In the genomic region with DNA sequence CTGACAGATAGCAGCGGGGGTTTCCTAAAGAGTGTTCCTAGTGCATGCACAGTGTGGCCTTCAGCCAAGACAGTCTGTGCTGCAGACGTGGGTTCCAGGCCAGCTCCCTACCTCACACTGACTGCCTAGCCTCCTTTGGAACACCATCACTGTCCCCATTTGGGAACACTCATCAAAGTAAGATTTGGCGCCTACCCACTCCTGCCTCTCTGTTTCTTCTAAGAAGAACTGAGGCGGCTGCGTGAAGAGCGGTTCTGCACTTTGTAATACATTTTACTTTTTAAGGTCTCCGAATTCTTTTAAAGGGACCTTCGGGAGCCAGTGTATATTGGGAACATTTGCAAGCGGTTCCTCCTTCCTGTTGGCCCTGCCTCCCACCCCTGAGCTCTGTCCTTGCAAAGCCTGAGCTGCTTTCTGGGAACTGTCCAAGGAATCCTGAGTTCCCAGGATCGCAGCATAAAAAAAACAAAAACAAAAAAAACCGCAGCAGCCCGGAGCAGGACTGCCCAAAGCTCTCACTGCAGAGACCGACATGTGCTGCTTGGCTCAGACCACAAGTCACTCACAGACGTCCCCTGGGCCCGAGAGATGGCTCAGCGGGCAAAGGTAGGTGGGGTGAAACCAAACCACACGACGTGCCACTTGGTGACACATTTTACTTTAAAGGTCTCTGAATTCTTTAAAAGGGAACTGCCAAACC, we compare ENCODE assay signal across 8 mouse cellular contexts. TPM values are rescaled to one million over a fixed set of nuclear protein-coding genes. Genes with fewer than 3 reads are reported as not detected.
DNase-seq lines count a peak whose midpoint lies in the region; ATAC-seq and TF ChIP-seq lines count a peak whose summit lies in the region.

No protein-coding gene starts in this region.

- ATAC-seq in neural tube, embryonic 13.5 days (ENCODE audit: low read depth): no peak
- ATAC-seq in kidney, postnatal 0 days (replicated peaks; ENCODE audit: low FRiP score, low read depth): no peak
- ATAC-seq in neural tube, embryonic 15.5 days (ENCODE audit: low FRiP score): no peak

- no peaks in the 10 kb centered on the region for H3K9me3 ChIP-seq in neural tube, embryonic 13.5 days
- H3K9me3 ChIP-seq in kidney, postnatal 0 days (replicated peaks; ENCODE audit: low read length): no peaks in the 10 kb centered on the region
- H3K9me3 ChIP-seq in neural tube, embryonic 15.5 days (replicated peaks): no peaks in the 10 kb centered on the region

- H3K27me3 ChIP-seq in neural tube, embryonic 13.5 days: peaks cover 16% of the 10 kb centered on the region
- no peaks in the 10 kb centered on the region for H3K27me3 ChIP-seq in heart, adult 2 months (ENCODE audit: control insufficient read depth, insufficient read depth, low read length)
- H3K27me3 ChIP-seq in kidney, postnatal 0 days (ENCODE audit: insufficient read depth, low read length): no peaks in the 10 kb centered on the region
- H3K27me3 ChIP-seq in neural tube, embryonic 15.5 days (replicated peaks): peaks cover 4% of the 10 kb centered on the region; the same call in 1 of the 2 replicates

- H3K4me1 ChIP-seq in neural tube, embryonic 13.5 days (replicated peaks): peaks cover 30% of the 10 kb centered on the region
- H3K4me1 ChIP-seq in heart, adult 2 months (ENCODE audit: control insufficient read depth, insufficient read depth, low read length): peaks cover 20% of the 10 kb centered on the region
- H3K4me1 ChIP-seq in kidney, postnatal 0 days (replicated peaks; ENCODE audit: insufficient read depth, low read length): peaks cover 22% of the 10 kb centered on the region
- H3K4me1 ChIP-seq in neural tube, embryonic 15.5 days: peaks cover 33% of the 10 kb centered on the region

- H3K79me2 ChIP-seq in heart, adult 2 months (replicated peaks; ENCODE audit: control insufficient read depth, insufficient read depth, low read length): no peaks in the 10 kb centered on the region

- DNase-seq in cerebellum, adult 18-20 months: peak; percentile 64 to 66
- no peak for DNase-seq in cerebellum, adult 8-10 months
- no peak for DNase-seq in neural tube, embryonic 10.5 days (ENCODE audit: extremely low spot score, low spot score)
- DNase-seq in heart, adult 2 months: peak; percentile 56 to 61
- DNase-seq in kidney, postnatal 0 days (ENCODE audit: low spot score): peak; percentile 85
- no peak for DNase-seq in right cerebral cortex, adult 18-20 months

- TF ChIP-seq EP300 in heart, adult 2 months (IDR thresholded peaks at IDR 0.05; ENCODE audit: insufficient read depth, low read depth, low read length): peak; percentile 9; the same call in 1 of the 2 replicates

- H3K4me2 ChIP-seq in neural tube, embryonic 13.5 days: no peak overlapping the region
- H3K4me2 ChIP-seq in kidney, postnatal 0 days (ENCODE audit: low read length): 0 out of 2 replicates have a peak overlapping the region, but pooled peaks have one; percentile 13
- H3K4me2 ChIP-seq in neural tube, embryonic 15.5 days: peak overlapping the region; percentile 19

- H3K36me3 ChIP-seq in neural tube, embryonic 13.5 days: no peaks in the 10 kb centered on the region
- H3K36me3 ChIP-seq in heart, adult 2 months (ENCODE audit: control insufficient read depth, insufficient read depth, low read length): no peaks in the 10 kb centered on the region
- no peaks in the 10 kb centered on the region for H3K36me3 ChIP-seq in kidney, postnatal 0 days (ENCODE audit: insufficient read depth, low read length)
- H3K36me3 ChIP-seq in neural tube, embryonic 15.5 days: no peaks in the 10 kb centered on the region

- no peak for TF ChIP-seq POLR2A in heart, adult 2 months (IDR thresholded peaks at IDR 0.05; ENCODE audit: insufficient read depth, low read depth, low read length)

- no peak overlapping the region for H3K4me3 ChIP-seq in neural tube, embryonic 13.5 days
- 0 out of 2 replicates have a peak overlapping the region, but pooled peaks have one; percentile 3 for H3K4me3 ChIP-seq in heart, adult 2 months
- no peak overlapping the region for H3K4me3 ChIP-seq in kidney, postnatal 0 days (replicated peaks; ENCODE audit: low read depth, low read length)
- H3K4me3 ChIP-seq in neural tube, embryonic 15.5 days (replicated peaks): no peak overlapping the region

- intact Hi-C loops in heart, adult 2 months (cut with DNase I): no loop called here

- H3K27ac ChIP-seq in neural tube, embryonic 13.5 days (replicated peaks): 0 out of 2 replicates have a peak overlapping the region, but pooled peaks have one; percentile 18
- H3K27ac ChIP-seq in heart, adult 2 months: peak overlapping the region; percentile 73
- peak overlapping the region; percentile 27; the same call in 1 of the 2 replicates for H3K27ac ChIP-seq in kidney, postnatal 0 days
- peak overlapping the region; percentile 4; the same call in 1 of the 2 replicates for H3K27ac ChIP-seq in neural tube, embryonic 15.5 days (replicated peaks)

- TF ChIP-seq CTCF in heart, adult 2 months (IDR thresholded peaks at IDR 0.05): no peak
- no peak for TF ChIP-seq CTCF in kidney, postnatal 0 days (IDR thresholded peaks at IDR 0.05; ENCODE audit: low read depth)

- 45% methylated on average over 18 of the region's 18 CpGs for WGBS in neural tube, embryonic 13.5 days
- WGBS in heart, adult 2 months: 7% methylated on average over 18 of the region's 18 CpGs
- 23% methylated on average over 18 of the region's 18 CpGs for WGBS in kidney, postnatal 0 days
- WGBS in neural tube, embryonic 15.5 days: 54% methylated on average over 18 of the region's 18 CpGs

- no peak overlapping the region for H3K9ac ChIP-seq in neural tube, embryonic 13.5 days
- peak overlapping the region; percentile 32; the same call in 1 of the 2 replicates for H3K9ac ChIP-seq in heart, adult 2 months (ENCODE audit: low read depth, low read length)
- no peak overlapping the region for H3K9ac ChIP-seq in kidney, postnatal 0 days (ENCODE audit: low read depth, low read length)
- no peak overlapping the region for H3K9ac ChIP-seq in neural tube, embryonic 15.5 days (replicated peaks)

RNA-seq across cellular contexts. Expression of a gene that starts 6.4 kb away (rescaled TPM):
- polyA plus RNA-seq in neural tube, embryonic 13.5 days (2015; fragmentation: Nextera tagmentation; extraction: Ambion mirVana): 5.2 and 6.4 TPM in 2 replicates
- 1 to 10 TPM; 5.5 to 6.0 TPM for total RNA-seq in heart, adult 2 months (2021)
- polyA plus RNA-seq in heart, adult 2 months (2012; rRNA removed): 9.9 and 13.1 TPM in 2 replicates
- 53.8 and 56.8 TPM in 2 replicates for polyA plus RNA-seq in kidney, postnatal 0 days (2015; fragmentation: Nextera tagmentation; extraction: Ambion mirVana)
- 5.9 and 11.0 TPM in 2 replicates for polyA plus RNA-seq in neural tube, embryonic 15.5 days (2015; fragmentation: Nextera tagmentation; extraction: Ambion mirVana)

Comparison
In these comparisons a context has a peak if more than half of its experiments do, and no peak if none do; other contexts are left out.
1. DNase-seq: peak in cerebellum, adult 18-20 months (2 of 2), heart, adult 2 months (2 of 2) and kidney, postnatal 0 days (single experiment); none in cerebellum, adult 8-10 months (single experiment), neural tube, embryonic 10.5 days (single experiment) and right cerebral cortex, adult 18-20 months (single experiment).
2. H3K27ac ChIP-seq: peak in every context shown above with its lines; median percentile 73 in heart, adult 2 months; 27 in kidney, postnatal 0 days; 18 in neural tube, embryonic 13.5 days; 4 in neural tube, embryonic 15.5 days.